Mouse (Mus musculus): Measurements from ENCODE around the gene Cyp2s1. TPM values are rescaled to one million over a fixed set of nuclear protein-coding genes. Genes with fewer than 3 reads are reported as not detected.

Cyp2s1 gene
- polyA plus RNA-seq, 1 experiment from 2014 or later: 3.0 TPM

DNA sequence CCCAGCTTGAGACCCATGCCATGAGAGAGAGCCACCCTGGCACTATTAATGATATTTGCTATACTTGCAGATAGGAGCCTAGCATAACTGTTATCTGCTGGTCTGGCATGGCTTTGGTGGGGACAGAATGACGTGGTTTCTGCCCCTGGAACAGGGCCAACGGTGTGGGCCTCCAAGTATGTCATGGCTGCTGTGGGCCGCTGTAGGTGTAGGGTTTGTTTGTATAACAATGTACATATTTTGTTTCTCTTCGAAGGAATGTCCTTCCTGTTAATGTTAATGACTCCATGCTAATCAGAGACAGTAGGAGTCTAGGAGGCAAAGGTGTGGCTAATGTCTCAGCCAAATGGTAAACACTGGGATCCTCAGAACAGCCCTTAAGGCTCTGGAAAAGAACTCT, 24.2 kb upstream of the Cyp2s1 start:
- no peak overlapping the region for H3K27ac ChIP-seq (replicated peaks)
- H3K27me3 ChIP-seq (replicated peaks): 0 out of 2 replicates have a peak, but pooled peaks cover 4% of the 10 kb centered on the region
- peaks cover 6% of the 10 kb centered on the region for H3K4me1 ChIP-seq
- H3K4me3 ChIP-seq: no peak overlapping the region
- H3K36me3 ChIP-seq: no peaks in the 10 kb centered on the region
- no peak overlapping the region for H3K9ac ChIP-seq
- ATAC-seq (ENCODE audit: extremely low read depth, insufficient number of reproducible peaks, low FRiP score, low TSS enrichment): no peak
- no peak overlapping the region for H3K4me2 ChIP-seq
- no peaks in the 10 kb centered on the region for H3K9me3 ChIP-seq
- 59% methylated on average over 4 of the region's 4 CpGs for WGBS

- no peaks in the 10 kb centered on the region for H3K36me3 ChIP-seq
- no peak overlapping the region for H3K4me2 ChIP-seq
- peaks cover 8% of the 10 kb centered on the region; the same call in 1 of the 2 replicates for H3K4me1 ChIP-seq
- 56% methylated on average over 10 of the region's 10 CpGs for WGBS
- no peaks in the 10 kb centered on the region for H3K9me3 ChIP-seq
- no peaks in the 10 kb centered on the region for H3K27me3 ChIP-seq (replicated peaks)
- H3K4me3 ChIP-seq: no peak overlapping the region
- ATAC-seq (ENCODE audit: extremely low read depth, insufficient number of reproducible peaks, low FRiP score, low TSS enrichment): no peak
- H3K27ac ChIP-seq (replicated peaks): no peak overlapping the region
- H3K9ac ChIP-seq: no peak overlapping the region
Observed at GRCm38 (mm10) chr7:25835188-25835891, 18.6 kb upstream of the Cyp2s1 start.

- Histone ChIP-seq H3K9me3 (no peaks in the 10 kb centered on the region), H3K27me3 (replicated peaks) (no peaks in the 10 kb centered on the region), H3K4me1 (peaks cover 23% of the 10 kb centered on the region), H3K27ac (replicated peaks) (no peak overlapping the region), H3K36me3 (no peaks in the 10 kb centered on the region), H3K4me2 (no peak overlapping the region), H3K4me3 (no peak overlapping the region), H3K9ac (no peak overlapping the region)
- no peak for ATAC-seq (ENCODE audit: extremely low read depth, insufficient number of reproducible peaks, low FRiP score, low TSS enrichment)
- WGBS: 72% methylated on average over 10 of the region's 10 CpGs
Observed at GRCm38 (mm10) chr7:25831557-25832530, 15.1 kb upstream of the Cyp2s1 start.

DNA sequence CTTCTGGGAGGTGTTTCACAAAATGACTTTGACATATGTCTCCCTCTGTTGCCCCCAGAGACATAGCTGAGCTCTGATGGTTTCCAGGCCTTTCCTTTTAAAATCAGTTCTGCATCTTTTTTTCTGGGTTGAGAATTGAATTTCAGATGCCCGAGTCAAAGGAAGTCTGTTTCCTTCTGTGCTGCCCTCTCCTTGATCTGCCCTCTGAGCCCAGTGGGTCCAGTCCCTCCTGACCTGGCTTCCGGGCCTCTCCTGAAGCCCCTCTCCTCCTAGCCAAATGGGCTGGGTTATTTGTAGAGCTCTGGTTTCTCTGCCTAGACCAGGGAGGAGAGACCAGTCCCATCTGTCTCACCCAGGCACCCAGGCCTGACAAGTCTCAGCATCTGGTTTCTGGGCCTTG, 13.5 kb upstream of the Cyp2s1 start:
- ATAC-seq (ENCODE audit: extremely low read depth, insufficient number of reproducible peaks, low FRiP score, low TSS enrichment): no peak
- Histone ChIP-seq H3K27me3 (replicated peaks) (no peaks in the 10 kb centered on the region), H3K36me3 (no peaks in the 10 kb centered on the region), H3K4me2 (no peak overlapping the region), H3K27ac (replicated peaks) (no peak overlapping the region), H3K4me3 (no peak overlapping the region), H3K4me1 (peaks cover 19% of the 10 kb centered on the region), H3K9me3 (no peaks in the 10 kb centered on the region), H3K9ac (no peak overlapping the region)
- 26% methylated on average over 2 of the region's 2 CpGs for WGBS

DNA sequence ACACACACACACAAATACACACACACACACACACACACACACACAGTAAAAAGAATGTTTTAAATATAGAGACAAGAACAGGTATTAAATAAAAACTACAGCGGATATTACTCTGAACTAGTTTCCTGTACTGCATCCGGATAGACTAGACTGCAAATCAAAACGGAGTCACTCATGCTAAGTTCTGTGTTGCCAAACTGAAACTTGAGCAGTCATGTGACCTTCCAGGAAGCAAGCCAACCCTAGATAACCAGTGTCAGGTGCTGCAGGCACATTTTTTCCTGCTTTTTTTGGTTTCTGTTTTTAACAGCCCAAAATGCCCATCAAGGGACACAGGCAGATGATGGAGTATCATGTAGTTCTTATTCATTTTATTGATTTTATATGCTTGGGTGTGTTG, 10.5 kb upstream of the Cyp2s1 start:
- Histone ChIP-seq H3K27me3 (replicated peaks) (no peaks in the 10 kb centered on the region), H3K9ac (no peak overlapping the region), H3K4me1 (peaks cover 19% of the 10 kb centered on the region), H3K4me2 (peak overlapping the region; percentile 24; the same call in 1 of the 2 replicates), H3K27ac (replicated peaks) (no peak overlapping the region), H3K4me3 (no peak overlapping the region), H3K9me3 (no peaks in the 10 kb centered on the region), H3K36me3 (no peaks in the 10 kb centered on the region)
- 31% methylated on average over 3 of the region's 3 CpGs for WGBS
- ATAC-seq (ENCODE audit: extremely low read depth, insufficient number of reproducible peaks, low FRiP score, low TSS enrichment): no peak; the same call in 1 of the 2 replicates

- 70% methylated on average over 6 of the region's 6 CpGs for WGBS
- H3K4me3 ChIP-seq: no peak overlapping the region
- no peak for ATAC-seq (ENCODE audit: extremely low read depth, insufficient number of reproducible peaks, low FRiP score, low TSS enrichment)
Observed at GRCm38 (mm10) chr7:25826029-25826428, 9.3 kb upstream of the Cyp2s1 start.

GRCm38 (mm10) chr7:25825043-25825442, 8.3 kb upstream of the Cyp2s1 start:
- no peaks in the 10 kb centered on the region for H3K27me3 ChIP-seq (replicated peaks)
- no peak overlapping the region for H3K4me2 ChIP-seq
- no peak overlapping the region for H3K27ac ChIP-seq (replicated peaks)
- ATAC-seq (ENCODE audit: extremely low read depth, insufficient number of reproducible peaks, low FRiP score, low TSS enrichment): no peak
- no peak overlapping the region for H3K4me3 ChIP-seq
- no peak overlapping the region for H3K9ac ChIP-seq
- no peaks in the 10 kb centered on the region for H3K36me3 ChIP-seq
- WGBS: 48% methylated on average over 9 of the region's 9 CpGs
- H3K9me3 ChIP-seq: no peaks in the 10 kb centered on the region
- H3K4me1 ChIP-seq: peaks cover 15% of the 10 kb centered on the region

More at GRCm38 (mm10) chr7:25826029-25826428, 9.3 kb upstream of the Cyp2s1 start:
- Histone ChIP-seq H3K27ac (replicated peaks) (no peak overlapping the region), H3K9ac (no peak overlapping the region), H3K27me3 (replicated peaks) (no peaks in the 10 kb centered on the region), H3K4me2 (no peak overlapping the region), H3K36me3 (no peaks in the 10 kb centered on the region), H3K4me1 (peaks cover 19% of the 10 kb centered on the region), H3K9me3 (no peaks in the 10 kb centered on the region)

DNA sequence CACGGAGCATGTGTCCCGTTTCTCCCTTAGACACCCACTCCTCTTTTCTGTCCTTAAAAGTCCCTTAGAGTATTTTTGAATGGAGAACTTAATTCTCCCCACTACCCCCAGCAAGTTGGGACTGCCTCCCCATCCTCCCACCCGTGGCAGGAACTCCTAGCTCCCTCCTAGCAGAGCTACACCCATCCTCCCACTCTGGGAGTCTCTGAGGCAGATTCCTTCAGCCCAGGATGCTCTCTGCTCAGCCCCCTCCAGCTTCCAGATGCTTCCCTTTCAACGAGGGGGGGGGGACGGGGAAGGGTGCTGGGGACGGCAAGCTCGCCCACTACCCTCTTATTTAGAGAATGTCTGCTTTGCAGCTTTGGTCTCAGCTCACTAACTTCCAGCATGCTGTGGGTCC, 1.1 kb downstream of the Cyp2s1 start:
- peak overlapping the region; percentile 55 for H3K4me3 ChIP-seq
- H3K27ac ChIP-seq (replicated peaks): no peak overlapping the region

DNA sequence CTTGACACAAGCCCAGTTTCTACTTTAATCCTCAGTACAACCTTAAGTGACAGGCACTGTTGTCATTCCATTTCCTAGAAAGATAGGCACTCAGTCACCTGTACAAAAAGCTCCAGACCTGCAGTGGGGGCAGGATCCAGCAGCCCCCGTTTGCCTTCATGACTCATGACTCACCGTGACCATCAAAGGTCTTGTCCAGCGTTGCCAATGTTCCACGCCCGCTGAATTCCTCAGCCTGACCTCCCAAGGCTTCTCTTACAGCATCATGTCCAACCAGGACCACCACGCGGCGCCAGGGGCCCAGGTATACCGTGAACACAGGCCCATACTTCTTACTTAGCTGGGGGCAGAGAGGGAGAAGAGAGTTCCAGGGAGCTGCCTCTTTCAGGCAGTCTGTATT, 2.0 kb downstream of the Cyp2s1 start:
- no peak for ATAC-seq (ENCODE audit: extremely low read depth, insufficient number of reproducible peaks, low FRiP score, low TSS enrichment)
- no peak overlapping the region for H3K4me2 ChIP-seq
- no peak overlapping the region for H3K9ac ChIP-seq
- H3K27me3 ChIP-seq (replicated peaks): peaks cover 47% of the 10 kb centered on the region
- H3K36me3 ChIP-seq: no peaks in the 10 kb centered on the region
- H3K4me3 ChIP-seq: no peak overlapping the region
- WGBS: 73% methylated on average over 9 of the region's 9 CpGs
- H3K9me3 ChIP-seq: no peaks in the 10 kb centered on the region
- no peak overlapping the region for H3K27ac ChIP-seq (replicated peaks)
- peaks cover 15% of the 10 kb centered on the region for H3K4me1 ChIP-seq

More for the DNA sequence above, 1.1 kb downstream of the Cyp2s1 start:
- WGBS: 18% methylated on average over 7 of the region's 7 CpGs
- Histone ChIP-seq H3K36me3 (no peaks in the 10 kb centered on the region), H3K27me3 (replicated peaks) (peaks cover 49% of the 10 kb centered on the region), H3K4me1 (peaks cover 15% of the 10 kb centered on the region), H3K9me3 (no peaks in the 10 kb centered on the region), H3K9ac (no peak overlapping the region), H3K4me2 (peak overlapping the region; percentile 80)
- ATAC-seq (ENCODE audit: extremely low read depth, insufficient number of reproducible peaks, low FRiP score, low TSS enrichment): no peak

DNA sequence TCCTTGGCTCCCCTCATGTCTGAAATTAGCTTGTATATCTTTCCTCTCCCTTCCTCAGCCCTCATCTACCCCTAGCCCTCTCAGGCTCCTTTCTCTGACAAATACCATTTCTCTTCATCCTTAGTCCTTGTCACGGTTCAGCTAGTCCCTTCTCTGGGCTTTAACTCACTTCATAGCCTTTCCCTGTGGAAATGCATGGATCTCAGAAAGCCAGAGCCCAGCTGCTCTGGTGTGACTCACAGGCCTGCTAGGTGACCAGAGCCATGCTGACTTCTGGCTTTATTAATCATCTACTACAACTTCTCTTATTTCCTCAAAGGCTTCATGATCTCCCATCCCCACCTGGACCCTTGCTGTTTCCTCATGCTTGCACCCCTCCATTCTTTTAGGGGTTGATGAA, 4.5 kb downstream of the Cyp2s1 start:
- Histone ChIP-seq H3K9me3 (no peaks in the 10 kb centered on the region), H3K9ac (no peak overlapping the region), H3K4me3 (no peak overlapping the region), H3K36me3 (no peaks in the 10 kb centered on the region), H3K27me3 (replicated peaks) (peaks cover 31% of the 10 kb centered on the region), H3K4me1 (peaks cover 15% of the 10 kb centered on the region), H3K4me2 (no peak overlapping the region), H3K27ac (replicated peaks) (no peak overlapping the region)
- WGBS: 63% methylated on average over 1 of the region's 1 CpGs
- ATAC-seq (ENCODE audit: extremely low read depth, insufficient number of reproducible peaks, low FRiP score, low TSS enrichment): no peak

GRCm38 (mm10) chr7:25811716-25812115, 5.0 kb downstream of the Cyp2s1 start:
- peaks cover 14% of the 10 kb centered on the region for H3K4me1 ChIP-seq
- H3K27me3 ChIP-seq (replicated peaks): peaks cover 27% of the 10 kb centered on the region
- no peaks in the 10 kb centered on the region for H3K36me3 ChIP-seq
- H3K4me2 ChIP-seq: no peak overlapping the region
- no peak overlapping the region for H3K4me3 ChIP-seq
- no peak overlapping the region for H3K27ac ChIP-seq (replicated peaks)
- no peak for ATAC-seq (ENCODE audit: extremely low read depth, insufficient number of reproducible peaks, low FRiP score, low TSS enrichment)
- H3K9ac ChIP-seq: no peak overlapping the region
- H3K9me3 ChIP-seq: no peaks in the 10 kb centered on the region
- 57% methylated on average over 2 of the region's 2 CpGs for WGBS
